Mouse (Mus musculus) liver, embryonic 14.5 days (tissue): ENCODE measurements around the gene Tgfbr1. TPM values are rescaled to one million over a fixed set of nuclear protein-coding genes. Genes with fewer than 3 reads are reported as not detected.
A peak's percentile ranks its signal among the peaks of the same experiment; 100 is the strongest.

Experiments used
- ATAC-seq: fragments of 200-750 bp; cut with Nextera tagmentation; 2 replicates; pipeline ENCODE4 v1.8.0; 2017; ENCODE audit warnings: moderate number of reproducible peaks, mild to moderate bottlenecking, moderate library complexity; ENCODE audit not compliant: insufficient read depth
- DNase-seq, 3 experiments: peaks; one replicate each; pipeline ENCODE4 v3.0.0-alpha.2; 2012 to 2013; ENCODE audit warnings: low read depth in 3 of 3, low spot score in 3 of 3
- H3K27ac ChIP-seq: fragments of 300-500 bp; sonication (generic); 2 replicates; pipeline ENCODE4 v1.5.1; 2014; ENCODE audit warnings: moderate library complexity, mild to moderate bottlenecking, control low read depth, inconsistent platforms
- H3K27me3 ChIP-seq: fragments of 300-500 bp; sonication (generic); 2 replicates; pipeline ENCODE4 v1.6.1; 2014; ENCODE audit warnings: mild to moderate bottlenecking, low read length, moderate library complexity; ENCODE audit not compliant: control insufficient read depth, insufficient read depth
- H3K36me3 ChIP-seq: fragments of 300-500 bp; sonication (generic); replicated peaks from 2 replicates; pipeline ENCODE4 v1.6.1; 2014; ENCODE audit warnings: low read depth; ENCODE audit not compliant: control insufficient read depth, insufficient read depth
- H3K4me1 ChIP-seq, 2 experiments: fragments of 200-500 bp in 1 of 2; fragments of 300-500 bp in 1 of 2; sonication (generic) in 1 of 2; replicated peaks; 2 replicates each; pipeline ENCODE4 v1.6.1; 2012 to 2014; ENCODE audit warnings: antibody characterized with exemption in 1 of 2, inconsistent platforms in 1 of 2, low read length in 1 of 2; ENCODE audit not compliant: control insufficient read depth in 2 of 2, insufficient read depth in 2 of 2
- H3K4me2 ChIP-seq: fragments of 300-500 bp; sonication (generic); 2 replicates; pipeline ENCODE4 v1.6.1; 2014; ENCODE audit warnings: low read depth, mild to moderate bottlenecking, control low read depth, moderate library complexity
- H3K4me3 ChIP-seq, 2 experiments: fragments of 200-500 bp in 1 of 2; fragments of 300-500 bp in 1 of 2; sonication (generic) in 1 of 2; 2 replicates each; pipeline ENCODE4 v1.5.1; 2012 to 2014; ENCODE audit warnings: low read depth in 2 of 2, low read length in 2 of 2, mild to moderate bottlenecking in 2 of 2, control low read depth in 1 of 2, inconsistent platforms in 1 of 2, moderate library complexity in 1 of 2; ENCODE audit not compliant: insufficient read depth in 1 of 2
- H3K9ac ChIP-seq: fragments of 300-500 bp; sonication (generic); replicated peaks from 2 replicates; pipeline ENCODE4 v1.6.1; 2014; ENCODE audit warnings: mild to moderate bottlenecking, control low read depth, moderate library complexity
- H3K9me3 ChIP-seq: fragments of 300-500 bp; sonication (generic); 2 replicates; pipeline ENCODE4 v1.6.1; 2016; ENCODE audit warnings: low read length, mixed read lengths; ENCODE audit not compliant: control insufficient read depth
- CTCF ChIP-seq: IDR thresholded peaks from 2 replicates; pipeline ENCODE4 v1.5.1; 2016; ENCODE audit warnings: antibody characterized with exemption, low read depth, control low read depth
- EP300 ChIP-seq: IDR thresholded peaks from 2 replicates; pipeline ENCODE4 v1.6.1; 2016; ENCODE audit warnings: antibody characterized with exemption, low read depth
- WGBS: fragments of 180-500 bp; shearing (Covaris S2); extraction: QIAGEN DNeasy Blood & Tissue Kit; methylation state at CpG from one replicate; pipeline ENCODE4 v1.1.7; 2014; ENCODE audit not compliant: insufficient replicate concordance; 5-methylcytosine and 5-hydroxymethylcytosine counted together
- polyA plus RNA-seq, 2 experiments: library from polyadenylated mRNA; depleted of rRNA in 1 of 2; stranded (reverse) in 1 of 2; unstranded in 1 of 2; fragments of >200 nt; fragmentation: Nextera tagmentation in 1 of 2; extraction: Ambion mirVana in 1 of 2; gene quantifications; 2 replicates each; pipeline versions ENCODE4 v1.2.1 to v1.2.3; 2012 to 2014

Gene Tgfbr1
- polyA plus RNA-seq, 2 experiments: 3.2 to 5.7 TPM

DNA sequence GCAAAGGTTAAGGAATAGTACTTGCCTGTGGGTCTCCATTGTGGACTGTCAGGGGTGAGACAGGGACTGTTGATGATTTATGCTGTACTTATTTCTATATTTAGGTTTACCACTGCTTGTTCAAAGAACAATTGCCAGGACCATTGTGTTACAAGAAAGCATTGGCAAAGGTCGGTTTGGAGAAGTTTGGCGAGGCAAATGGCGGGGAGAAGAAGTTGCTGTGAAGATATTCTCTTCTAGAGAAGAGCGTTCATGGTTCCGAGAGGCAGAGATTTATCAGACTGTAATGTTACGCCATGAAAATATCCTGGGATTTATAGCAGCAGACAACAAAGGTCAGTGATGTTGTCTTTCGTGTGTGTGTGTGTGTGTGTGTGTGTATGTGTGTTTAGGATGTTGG lies 43.2 kb downstream of the Tgfbr1 start:
- H3K36me3 ChIP-seq: no peaks in the 10 kb centered on the region
- no peak for TF ChIP-seq CTCF
- no peak for TF ChIP-seq EP300
- no peaks in the 10 kb centered on the region for H3K9me3 ChIP-seq
- H3K4me3 ChIP-seq: no peak overlapping the region
- no peak for ATAC-seq
- no peak for DNase-seq
- WGBS: 72% methylated on average over 7 of the region's 7 CpGs
- no peak overlapping the region for H3K4me2 ChIP-seq
- no peaks in the 10 kb centered on the region for H3K4me1 ChIP-seq
- no peak overlapping the region for H3K27ac ChIP-seq
- no peak overlapping the region for H3K9ac ChIP-seq
- H3K27me3 ChIP-seq: no peaks in the 10 kb centered on the region

DNA sequence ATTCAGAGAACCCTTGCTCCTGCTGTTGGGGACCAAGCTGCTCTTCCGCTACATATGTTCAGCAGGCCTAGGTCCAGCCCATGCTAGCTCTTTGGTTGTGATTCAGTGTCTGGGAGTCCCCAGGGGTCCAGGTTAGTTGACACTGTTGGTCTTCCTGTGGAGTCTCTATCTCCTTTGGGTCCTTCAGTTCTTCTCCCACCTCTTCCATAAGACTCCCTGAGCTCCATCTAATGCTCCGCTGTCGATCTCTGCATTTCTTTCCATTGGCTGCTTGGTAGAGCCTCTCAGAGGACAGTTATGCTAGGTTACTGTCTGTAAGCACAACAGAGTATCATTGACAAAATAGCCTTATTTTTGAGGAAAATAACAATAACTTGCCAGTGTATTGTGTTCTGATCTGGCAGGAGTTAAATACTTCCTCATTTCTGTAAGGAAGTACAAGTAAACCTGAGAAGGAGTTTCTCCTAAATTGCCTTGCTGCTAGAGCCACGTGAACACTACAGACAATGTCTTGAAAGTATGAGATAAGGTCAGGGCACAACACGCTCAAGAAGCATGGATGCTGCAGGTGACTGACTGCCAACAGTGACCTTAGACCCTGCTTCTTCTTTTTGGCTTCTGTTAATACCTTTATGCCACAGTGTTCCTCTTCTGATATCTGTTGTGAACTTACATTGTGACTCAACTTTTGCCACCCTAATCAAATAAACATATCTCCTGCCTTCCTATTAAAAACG lies 45.1 kb downstream of the Tgfbr1 start:
- no peak overlapping the region for H3K4me2 ChIP-seq
- H3K4me3 ChIP-seq: no peak overlapping the region
- no peak for DNase-seq
- no peaks in the 10 kb centered on the region for H3K4me1 ChIP-seq
- no peaks in the 10 kb centered on the region for H3K27me3 ChIP-seq
- H3K36me3 ChIP-seq: no peaks in the 10 kb centered on the region; the same call in 1 of the 2 replicates
- no peak overlapping the region for H3K27ac ChIP-seq
- TF ChIP-seq CTCF (no peak), EP300 (no peak)
- no peak for ATAC-seq
- H3K9ac ChIP-seq: no peak overlapping the region
- no peaks in the 10 kb centered on the region for H3K9me3 ChIP-seq
- 51% methylated on average over 6 of the region's 6 CpGs for WGBS

GRCm38 (mm10) chr4:47399824-47400223 lies 46.8 kb downstream of the Tgfbr1 start:
- Histone ChIP-seq H3K4me3 (no peak overlapping the region), H3K9ac (no peak overlapping the region), H3K4me1 (no peaks in the 10 kb centered on the region), H3K27ac (no peak overlapping the region), H3K4me2 (no peak overlapping the region), H3K9me3 (no peaks in the 10 kb centered on the region), H3K27me3 (no peaks in the 10 kb centered on the region), H3K36me3 (no peaks in the 10 kb centered on the region; the same call in 1 of the 2 replicates)
- DNase-seq (no peak), ATAC-seq (no peak)
- TF ChIP-seq CTCF: peak; percentile 64
- TF ChIP-seq EP300: no peak

DNA sequence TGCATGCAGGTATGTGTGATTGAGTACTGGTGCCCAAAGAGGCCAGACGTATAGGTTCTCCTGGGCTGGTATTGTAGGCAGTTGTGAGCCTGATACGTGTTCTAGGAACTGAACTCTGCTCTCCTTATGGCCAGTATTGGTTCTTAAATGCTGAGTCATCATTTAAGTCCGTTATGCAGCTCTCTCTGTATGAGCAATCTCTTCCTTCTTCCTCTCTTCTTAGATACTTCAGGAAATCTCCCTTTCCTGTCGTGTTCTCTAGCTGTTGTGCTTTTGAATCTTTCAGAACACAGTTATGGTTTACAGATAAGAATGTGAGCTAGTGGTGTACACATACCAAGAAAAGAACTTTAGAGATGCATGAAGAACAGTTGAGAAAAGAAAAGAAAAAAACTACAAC lies 47.3 kb downstream of the Tgfbr1 start:
- DNase-seq (no peak), ATAC-seq (no peak)
- Histone ChIP-seq H3K4me1 (no peaks in the 10 kb centered on the region), H3K27ac (no peak overlapping the region), H3K9ac (no peak overlapping the region), H3K9me3 (no peaks in the 10 kb centered on the region), H3K27me3 (no peaks in the 10 kb centered on the region), H3K4me2 (no peak overlapping the region), H3K36me3 (no peaks in the 10 kb centered on the region; the same call in 1 of the 2 replicates), H3K4me3 (no peak overlapping the region)
- TF ChIP-seq CTCF (no peak), EP300 (no peak)
- 15% methylated on average over 4 of the region's 4 CpGs for WGBS

DNA sequence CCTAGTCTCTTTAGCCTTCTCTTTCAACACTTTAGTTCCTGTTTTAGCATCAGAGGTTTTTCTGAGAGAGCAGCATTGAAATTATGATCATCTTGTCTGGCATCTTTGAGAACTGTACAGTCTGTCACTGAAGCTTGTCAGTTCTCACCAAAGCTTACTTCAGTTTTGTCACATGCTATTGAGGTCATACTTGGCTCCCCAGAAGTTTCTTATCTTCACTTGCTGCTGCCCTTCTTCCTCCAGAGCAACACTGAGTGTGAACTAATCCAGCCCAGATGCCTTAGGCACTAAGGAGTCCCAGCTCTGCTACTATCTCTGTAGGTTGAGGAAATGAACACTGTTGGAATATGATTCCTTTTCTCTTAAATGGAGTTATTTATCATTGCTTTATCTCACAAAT lies 49.2 kb downstream of the Tgfbr1 start:
- TF ChIP-seq CTCF (no peak), EP300 (no peak)
- H3K27ac ChIP-seq: no peak overlapping the region
- H3K9ac ChIP-seq: no peak overlapping the region
- H3K27me3 ChIP-seq: no peaks in the 10 kb centered on the region
- no peaks in the 10 kb centered on the region for H3K9me3 ChIP-seq
- ATAC-seq (no peak), DNase-seq (no peak)
- no peak overlapping the region for H3K4me3 ChIP-seq
- no peaks in the 10 kb centered on the region; the same call in 1 of the 2 replicates for H3K36me3 ChIP-seq
- H3K4me1 ChIP-seq: no peaks in the 10 kb centered on the region
- H3K4me2 ChIP-seq: no peak overlapping the region
